Mouse (Mus musculus) thymus, adult 18-20 months (tissue): ENCODE data around the gene Phldb3.
A peak's percentile ranks its signal among the peaks of the same experiment; 100 is the strongest.
"Not testable (repeated sequence)": the region's sequence is repeated elsewhere in the genome, so short reads cannot be mapped to it uniquely, and the experiment has no call there.

Source experiments
- DNase-seq, 2 experiments: peaks; one replicate each; pipeline ENCODE4 v3.0.0; 2022; ENCODE audit warnings: mixed read lengths in 2 of 2

Phldb3 gene

DNA sequence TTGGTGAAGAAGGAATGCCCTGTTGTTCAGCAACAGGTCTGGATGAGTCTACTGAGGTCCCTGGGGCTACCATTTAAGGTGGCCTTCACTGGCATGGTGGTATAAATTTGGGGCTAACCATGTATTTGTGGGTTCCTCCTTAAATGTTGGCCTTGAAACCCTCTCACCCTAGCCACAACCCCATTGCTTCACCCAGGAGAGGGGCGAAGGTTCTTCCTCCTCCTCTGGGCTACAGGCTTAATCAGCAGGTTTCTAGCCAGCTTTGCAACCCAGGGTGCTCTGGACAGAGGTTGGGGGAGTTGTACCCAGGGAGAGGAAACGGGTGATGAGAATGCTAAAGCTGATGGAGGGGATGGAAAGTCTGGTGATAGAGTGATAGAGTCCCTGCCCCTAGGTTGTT is 15.1 kb upstream of the Phldb3 start:
- no peak for DNase-seq

DNA sequence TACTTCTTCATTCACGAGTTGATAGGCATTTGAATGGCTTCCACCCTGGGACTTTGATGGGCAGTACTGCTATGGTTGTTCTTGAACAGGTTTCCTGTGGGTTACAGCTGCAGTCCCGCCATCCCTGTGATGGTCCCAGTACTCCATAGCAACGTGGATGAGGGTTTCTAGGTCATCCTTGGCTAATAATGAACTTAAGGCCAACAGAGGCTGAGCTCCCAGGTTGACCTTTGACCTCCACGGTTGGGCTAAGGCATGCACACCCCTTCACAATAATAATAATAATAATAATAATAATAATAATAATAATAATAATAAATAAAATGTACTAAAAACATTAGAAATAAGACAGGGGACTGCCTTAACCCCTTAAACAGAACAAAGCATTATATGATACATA is 12.4 kb upstream of the Phldb3 start:
- DNase-seq, result no peak

DNA sequence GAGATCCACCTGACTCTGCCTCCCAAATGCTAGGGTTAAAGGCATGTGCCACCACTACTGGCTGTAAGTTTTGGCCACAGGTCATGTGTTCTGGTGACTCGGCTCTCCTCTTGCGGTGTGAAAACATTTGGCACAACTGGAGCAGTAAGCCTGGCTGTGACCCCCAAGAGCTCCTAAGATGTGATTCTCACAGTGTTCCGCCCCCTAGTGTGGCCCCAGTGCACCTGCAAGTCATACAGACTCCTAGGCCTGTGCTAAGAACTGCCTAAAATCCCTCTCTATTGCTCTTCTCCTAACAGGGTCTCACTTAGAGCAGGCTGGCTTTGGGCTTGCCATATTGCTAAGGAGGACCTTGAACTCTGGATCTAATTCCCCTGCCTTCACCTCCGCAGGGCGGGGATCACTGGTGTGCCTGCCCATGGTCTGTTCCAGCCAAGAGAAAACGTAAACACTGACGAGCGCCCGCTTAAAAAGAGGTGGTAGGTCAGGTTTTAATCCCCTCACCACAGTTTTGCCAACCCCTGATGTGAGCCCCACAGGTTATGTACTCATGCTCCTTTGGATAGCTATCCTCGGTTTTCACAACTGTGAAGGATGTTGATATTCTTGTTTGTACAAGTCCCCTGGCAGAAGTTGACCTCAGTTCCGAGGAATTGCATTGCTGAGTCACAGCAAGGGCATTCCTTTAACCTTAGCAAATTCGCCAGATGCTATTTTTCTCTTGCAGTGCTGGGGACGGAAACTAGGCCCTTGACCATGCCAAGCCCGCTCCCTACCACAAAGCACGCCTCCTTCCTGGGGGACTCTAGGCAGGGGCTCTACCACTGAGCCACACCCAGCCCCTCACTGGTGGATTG is 11.1 kb upstream of the Phldb3 start:
- DNase-seq, result no peak

DNA sequence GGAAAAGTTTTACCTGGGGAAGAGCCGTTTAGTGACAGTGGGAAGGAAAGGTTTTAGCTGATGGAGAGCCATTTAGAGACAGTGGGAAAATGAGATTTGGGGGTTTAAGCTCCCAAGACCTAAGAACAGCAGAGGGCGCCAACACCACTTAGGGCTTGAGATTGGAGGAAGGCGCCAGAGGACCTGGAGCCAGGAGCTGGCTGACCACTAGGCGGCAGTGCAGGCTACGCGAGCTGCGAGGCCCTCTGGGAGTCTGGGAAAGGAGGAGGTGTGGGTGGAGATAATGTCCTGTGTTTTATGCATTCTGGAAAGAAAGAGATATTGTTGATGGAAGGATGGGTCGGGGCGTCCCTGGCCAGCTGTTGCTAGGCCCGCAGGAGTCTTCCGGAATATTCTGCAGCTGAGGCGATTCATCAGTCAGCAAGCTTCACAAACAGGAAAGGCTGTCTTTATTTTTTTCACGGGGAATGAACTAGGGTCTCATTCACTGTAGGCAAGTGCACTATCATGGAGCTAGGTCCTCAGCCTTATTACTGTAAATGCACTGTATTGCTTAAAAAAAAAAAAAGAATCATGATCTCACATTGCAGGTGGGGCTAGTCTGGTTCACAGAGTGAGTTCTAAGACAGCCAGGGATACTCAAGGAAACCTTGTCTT is 9.5 kb upstream of the Phldb3 start:
- DNase-seq, result peak; percentile 80 to 84

DNA sequence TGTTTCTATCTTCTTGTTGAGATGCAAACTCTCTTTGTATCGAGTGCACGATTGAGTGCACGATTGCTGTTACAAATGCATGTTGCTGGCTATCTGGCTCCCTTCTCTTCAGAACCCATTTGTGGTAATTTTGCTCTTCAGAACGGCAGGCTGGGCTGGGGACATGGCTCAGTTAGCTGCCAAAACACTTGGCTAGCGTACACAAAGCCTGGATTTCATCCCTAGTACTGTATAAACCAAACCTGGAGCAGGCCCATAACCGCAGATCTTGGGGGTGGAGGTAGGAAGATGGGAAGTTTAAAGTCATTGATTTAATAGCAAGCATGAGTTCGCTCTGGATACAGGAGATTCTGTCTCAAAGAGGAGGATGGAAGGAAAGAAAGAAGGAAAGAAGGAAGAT is 5.0 kb upstream of the Phldb3 start:
- no peak for DNase-seq

DNA sequence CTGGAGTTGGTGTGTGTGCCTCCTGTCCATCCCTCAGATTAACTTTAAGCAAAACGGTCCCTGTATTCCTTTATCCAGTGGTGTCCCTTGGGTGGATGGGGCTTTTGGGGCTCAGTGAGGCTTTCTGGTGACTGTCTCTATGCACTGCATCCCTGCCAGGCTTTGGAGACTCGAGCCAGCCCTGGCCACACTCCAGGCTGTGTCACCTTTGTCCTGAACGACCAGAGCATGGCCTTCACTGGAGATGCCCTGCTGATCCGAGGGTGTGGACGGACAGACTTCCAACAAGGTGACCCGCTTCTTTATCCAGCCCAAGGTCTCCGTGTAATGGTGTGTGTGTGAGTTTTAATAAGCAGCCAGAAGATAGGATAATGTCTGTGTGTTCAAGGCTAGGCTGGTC is 4.5 kb upstream of the Phldb3 start:
- DNase-seq, result no peak

DNA sequence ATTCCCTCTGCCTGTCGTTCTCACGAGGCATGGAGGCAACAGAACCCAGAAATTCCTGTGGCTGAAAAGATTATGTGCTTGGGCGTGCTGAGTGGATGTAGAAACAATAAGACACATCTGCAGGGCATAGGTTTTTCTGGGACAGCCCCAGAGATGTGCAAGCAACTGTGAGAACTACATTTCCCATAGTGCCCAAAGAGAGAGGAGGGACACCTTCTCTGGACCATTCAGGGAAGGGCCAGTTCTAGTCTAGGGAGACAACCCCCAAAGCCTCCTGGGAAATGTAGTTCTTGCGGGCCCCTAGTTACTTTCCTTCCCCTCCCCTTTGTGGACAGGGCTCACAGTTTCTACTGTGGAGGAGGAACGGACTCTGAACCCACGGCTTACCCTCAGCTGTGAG is 2.5 kb upstream of the Phldb3 start:
- peak; percentile 66 to 82 for DNase-seq

DNA sequence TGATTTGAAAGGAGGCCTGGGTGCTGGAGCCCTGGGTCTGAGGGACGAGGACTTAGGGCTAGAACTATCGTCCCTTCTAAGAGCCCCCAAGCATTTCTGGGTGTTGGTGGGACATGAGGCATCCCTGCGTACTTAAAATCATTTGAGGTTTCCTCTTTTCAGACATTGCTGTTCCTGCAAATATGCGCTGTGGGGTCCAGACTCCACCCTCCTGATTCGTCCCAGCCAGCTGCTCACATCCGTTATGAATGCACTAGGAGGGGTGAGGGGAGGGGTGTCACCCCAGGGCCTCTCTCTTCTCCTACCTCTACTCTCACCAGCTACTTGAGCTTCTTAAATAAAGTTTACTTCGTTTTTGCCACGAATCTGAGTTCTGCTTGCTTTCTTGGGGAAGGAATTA is 2.0 kb upstream of the Phldb3 start:
- peak; percentile 52 to 77 for DNase-seq

DNA sequence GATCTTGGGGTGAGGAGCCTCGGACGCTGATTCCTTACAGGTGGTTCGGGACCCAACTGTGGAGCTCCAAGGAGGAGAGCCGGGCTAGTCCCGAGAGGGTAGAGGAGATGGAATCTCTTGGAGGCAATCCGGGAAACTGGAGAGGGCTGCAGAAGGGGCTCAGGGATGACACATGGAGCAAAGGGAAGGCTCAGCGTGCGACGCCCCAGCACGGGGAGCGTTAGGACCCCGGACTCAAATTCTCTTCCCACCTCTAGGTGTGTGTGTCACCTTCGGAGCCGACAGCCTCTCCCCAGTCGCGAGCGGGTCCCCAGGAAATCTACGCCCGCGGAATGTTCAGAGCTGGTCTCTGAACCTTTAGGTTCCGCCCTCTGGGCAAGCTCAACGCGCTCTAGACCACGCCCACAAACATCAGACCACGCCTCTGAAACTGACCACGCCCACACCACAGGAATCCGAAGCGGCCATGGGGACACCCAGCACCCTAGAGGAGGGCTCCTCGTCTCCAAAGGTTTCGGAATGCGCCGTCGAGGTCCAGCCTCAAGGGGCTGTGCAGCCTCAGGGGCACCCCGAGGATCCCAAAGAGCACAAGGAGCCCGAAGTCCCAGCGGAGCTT is 424 bp downstream of the Phldb3 start:
- DNase-seq, result peak; percentile 88 to 93

DNA sequence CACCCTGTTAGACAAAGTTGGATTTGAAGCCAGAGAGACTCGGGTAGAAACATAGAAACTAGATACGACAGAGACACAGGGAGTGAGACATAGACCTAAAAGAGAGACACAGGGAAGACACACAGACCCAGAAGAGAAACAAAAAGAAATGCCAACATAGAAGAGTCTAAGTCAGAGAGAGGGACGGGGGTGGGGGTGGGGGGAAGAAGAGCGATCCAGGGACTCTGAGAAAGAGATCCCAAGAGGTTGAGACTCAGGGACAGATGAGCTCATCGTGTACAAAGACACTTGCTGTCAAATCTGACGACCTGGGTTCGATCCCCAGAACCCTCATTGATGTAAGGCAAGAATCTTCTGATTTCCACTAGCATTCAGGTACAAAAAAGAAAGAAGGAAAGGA is 1.1 kb downstream of the Phldb3 start:
- no peak for DNase-seq

DNA sequence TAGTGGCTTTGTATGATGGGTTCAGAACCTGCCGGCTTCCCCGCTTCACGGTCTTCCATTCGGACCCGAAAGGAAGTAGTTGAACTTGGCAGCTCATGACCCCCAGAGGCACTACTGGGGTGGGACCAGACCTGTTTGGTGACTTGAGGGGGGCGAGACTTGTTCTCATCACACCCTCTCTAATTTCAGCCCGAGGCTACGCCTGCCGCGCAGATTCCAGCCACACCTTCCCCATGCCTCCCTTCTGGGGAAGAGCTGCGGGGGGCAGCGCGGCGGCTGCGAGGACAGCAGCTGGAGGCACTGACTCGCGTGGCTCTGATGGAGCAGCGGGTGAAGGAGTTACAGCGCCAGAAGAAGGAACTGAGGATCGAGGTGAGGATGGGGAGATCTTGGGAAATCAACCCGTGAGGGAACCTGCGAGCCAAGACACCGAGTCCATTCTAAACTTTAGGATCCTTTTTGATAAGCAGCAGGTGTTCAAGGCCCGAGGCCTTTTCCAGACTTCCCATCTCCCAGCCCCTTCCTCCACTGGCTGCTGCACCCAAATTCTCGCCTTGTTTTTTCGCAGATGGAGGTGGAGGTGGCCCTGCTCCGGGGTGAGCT is 1.8 kb downstream of the Phldb3 start:
- DNase-seq, result no peak

DNA sequence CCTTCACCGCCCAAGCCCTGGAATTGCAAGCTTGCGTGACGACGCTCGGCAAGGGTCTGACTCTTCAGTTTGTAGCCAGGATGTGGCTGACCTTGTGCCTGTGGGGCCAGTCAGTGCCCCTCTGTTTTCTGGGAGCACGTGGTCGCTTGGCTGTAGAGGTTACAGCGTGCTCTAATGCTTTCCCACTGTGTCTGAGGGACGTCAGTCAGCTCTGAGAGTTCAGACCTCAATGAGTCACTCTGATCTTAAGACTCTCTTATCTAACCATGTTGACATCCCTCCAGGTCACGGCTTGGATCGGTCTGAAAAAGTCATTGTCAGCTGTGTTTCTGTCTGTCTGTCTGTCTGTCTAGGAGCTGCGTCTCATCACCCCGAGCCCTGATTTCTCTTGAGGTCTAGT is 4.3 kb downstream of the Phldb3 start:
- DNase-seq, result no peak

DNA sequence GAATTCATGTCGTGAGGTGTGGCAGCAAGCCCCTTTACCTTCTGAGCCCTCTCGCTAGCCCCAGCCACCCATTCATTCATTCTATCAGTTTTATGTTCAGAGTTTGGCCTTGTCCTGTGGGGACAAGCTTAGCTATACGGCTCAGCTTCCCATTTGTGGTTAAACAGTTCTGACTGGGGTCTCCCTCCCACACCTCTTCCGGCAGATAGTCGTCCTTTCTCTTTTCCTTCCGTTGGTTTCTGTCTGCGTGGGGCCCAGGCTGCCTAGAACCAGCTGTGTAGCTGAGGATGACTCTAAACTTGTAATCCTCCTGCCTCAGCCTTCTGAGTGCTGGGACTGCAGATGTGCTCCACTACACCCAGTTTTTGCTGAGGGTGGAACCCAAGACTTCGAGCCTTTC is 7.2 kb downstream of the Phldb3 start:
- no peak for DNase-seq

DNA sequence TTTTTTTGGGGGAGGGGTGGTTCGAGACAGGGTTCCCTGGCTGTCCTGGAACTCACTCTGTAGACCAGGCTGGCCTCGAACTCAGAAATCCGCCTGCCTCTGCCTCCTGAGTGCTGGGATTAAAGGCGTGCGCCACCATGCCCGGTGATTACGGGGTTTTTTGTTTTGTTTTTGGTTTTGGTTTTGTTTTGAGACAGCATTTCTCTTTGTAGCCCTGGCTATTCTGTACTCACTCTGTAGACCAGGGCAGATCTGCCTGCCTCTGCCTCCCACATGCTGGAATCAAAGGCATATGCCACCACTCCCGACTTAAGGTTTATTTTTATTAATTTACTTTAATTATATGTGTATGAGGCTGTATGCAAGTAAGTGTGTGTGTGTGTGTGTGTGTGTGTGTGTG is 7.8 kb downstream of the Phldb3 start:
- not testable (repeated sequence) for DNase-seq

DNA sequence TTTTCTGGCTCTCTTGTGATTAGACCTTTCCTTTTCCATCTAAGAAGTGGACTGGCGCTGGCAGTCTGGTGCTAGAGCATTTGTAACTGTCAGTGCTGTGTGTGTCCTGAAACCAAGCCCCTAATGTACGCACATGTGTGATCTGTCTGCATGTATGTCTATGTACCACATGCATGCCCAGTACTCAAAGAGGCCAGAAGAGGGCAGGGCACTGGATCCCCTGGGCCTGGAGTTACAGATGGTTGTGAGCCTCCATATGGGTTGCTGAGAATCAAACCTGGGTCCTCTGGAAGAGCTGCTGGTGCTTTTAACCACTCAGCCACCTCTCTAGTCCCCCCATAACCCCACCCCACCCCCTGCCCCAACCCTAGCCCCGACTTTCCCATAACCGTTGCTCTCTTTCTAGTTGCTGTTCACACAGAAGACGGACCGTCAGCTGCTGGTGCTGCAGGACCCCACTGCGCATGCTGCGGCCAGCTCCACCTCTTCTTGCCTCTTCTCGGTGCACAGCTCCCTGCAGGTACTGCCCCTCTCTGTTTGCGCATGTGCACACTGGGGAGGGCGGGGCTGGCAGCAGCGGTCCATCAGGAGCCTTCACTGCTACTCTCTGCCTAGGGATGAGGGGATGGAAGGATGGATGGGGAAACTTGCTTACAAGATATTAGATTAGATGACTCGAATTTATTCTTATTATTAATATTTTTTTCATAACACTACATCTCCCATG is 9.3 kb downstream of the Phldb3 start:
- DNase-seq, result no peak

DNA sequence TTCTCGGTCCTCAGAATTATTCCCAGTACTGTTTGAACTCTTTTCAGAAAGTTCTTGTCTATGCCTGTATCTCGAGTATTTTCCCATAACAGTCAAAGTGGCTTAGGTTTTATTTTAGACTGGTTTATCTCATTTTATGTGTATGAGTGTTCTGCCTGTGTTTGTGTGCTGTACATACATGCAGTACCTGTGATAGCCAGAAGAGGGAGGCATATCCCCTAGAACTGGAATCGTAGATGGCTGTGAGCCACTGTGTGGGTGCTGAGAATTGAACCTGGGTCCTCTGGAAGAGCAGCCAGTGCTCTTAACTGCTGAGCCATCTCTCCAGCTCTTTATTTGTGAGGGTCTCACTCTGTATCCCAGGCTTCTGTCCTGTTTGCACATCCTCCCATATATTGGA is 10.6 kb downstream of the Phldb3 start:
- DNase-seq, result no peak

DNA sequence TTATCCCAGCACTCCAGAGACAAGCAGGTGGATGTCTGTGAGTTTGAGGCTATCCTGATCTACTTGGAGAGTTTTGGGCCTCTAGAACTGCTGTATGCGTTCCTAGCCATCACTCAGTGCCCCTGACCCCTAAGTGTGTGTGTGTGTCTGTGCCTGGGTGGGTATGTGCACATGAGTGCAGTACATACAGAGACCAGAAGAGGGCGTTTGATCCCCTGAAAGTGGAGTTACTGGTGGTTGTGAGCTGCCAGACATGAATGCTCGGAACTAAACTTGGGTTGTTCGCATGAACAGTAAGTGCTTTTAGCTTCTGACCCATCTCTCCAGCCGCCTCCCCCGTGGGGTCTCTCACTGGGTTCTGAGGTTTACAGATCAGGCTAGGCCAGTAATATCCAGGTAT is 12.4 kb downstream of the Phldb3 start:
- DNase-seq, result no peak

DNA sequence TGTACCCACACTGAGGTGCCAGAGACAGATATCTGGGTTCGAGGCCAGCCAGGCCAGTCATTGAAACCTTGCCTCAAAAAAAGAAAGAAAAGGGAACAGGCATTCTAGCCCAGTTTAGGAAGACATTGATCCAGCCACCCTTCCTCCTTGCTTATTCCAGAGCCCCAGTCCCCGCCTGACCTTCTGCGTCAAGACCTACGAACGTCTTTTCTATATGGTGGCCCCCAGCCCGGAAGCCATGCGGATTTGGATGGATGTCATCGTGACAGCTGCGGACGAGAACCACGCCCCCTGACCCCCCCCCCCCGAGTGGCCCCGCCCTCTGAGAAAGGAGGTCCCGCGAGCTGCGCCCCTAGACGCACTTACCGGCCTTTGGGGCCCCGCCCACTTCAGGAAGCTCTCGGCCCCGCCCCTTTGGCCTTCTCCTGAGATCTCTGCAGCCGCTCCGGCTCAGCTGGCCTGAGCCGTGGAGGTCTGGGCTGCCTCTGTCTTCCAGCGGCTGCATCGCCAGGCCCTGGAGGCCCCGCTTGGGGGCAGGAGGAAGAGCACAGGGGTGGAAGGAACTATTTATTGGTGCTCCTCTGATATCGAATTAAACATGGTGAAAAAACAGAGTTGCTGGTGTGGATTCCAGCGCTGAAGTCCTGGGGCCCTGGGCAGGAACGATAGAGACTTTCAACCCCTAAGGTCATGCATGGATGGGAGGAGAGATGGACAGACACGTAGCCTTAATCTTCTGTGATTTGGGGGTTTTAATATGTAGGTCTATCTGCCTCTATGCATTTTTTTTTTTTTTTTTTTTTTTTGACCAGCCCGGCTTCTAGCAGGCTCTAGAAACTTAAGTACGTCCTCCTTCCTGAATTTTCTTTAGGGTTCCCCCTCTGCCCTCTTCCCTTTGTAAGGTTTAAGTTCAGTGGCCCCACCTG is 18.4 kb downstream of the Phldb3 start:
- DNase-seq, result peak; percentile 71 to 79

DNA sequence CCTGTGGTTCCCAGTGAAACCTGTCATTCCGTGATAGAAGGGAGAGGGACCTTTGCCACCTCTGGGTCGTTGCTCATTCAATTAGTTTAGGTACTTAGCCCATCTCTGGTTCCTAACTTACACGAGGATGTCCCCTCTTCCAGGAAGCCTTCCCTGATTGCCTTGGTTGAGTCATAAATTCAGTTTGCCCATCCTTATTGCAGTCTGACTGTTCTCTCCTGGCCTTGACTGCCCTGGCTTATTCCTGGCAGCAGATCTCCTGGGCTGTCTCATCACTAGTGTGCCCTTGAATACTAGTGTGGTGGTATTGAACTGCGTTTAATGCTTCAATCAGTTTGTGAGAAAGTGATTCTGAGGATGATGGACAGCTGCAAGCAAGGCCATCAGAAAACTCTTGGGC is 19.1 kb downstream of the Phldb3 start:
- no peak for DNase-seq

DNA sequence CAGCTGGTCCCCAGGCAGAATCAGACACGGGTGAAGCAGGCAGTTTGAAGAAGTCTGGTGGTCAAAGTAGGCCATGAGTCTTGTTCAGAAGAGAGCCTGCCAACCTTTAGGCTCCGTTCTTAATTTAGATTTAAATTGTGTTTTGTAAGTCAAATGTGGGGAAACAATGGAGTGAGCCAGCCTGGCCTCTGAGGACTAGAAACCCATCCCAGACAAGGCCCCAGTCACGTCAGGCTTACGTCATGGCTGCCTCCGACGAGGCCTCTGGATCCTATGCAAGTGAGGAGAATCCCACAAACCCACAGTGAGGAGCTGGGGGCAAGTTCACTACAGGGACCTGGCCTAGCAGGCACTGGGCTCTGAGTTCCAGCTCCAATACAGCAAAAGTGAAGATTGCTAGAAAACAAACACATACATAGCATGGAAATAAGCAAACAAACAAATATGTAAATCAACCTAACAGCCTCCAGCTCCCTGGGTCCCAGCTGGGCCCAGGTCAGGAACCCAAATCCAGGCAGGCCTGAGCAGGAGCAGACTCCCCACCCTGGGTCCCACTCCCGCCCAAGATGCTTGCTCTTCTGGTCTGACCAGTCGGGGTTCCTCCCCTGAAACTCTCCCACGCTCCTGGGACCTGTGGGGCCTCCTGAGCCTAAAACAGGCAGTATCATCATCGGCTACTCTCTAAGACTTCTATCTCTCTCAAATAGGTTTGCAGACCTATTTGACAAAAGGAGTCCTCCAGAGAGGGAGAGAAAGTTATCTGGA is 19.7 kb downstream of the Phldb3 start:
- no peak for DNase-seq

DNA sequence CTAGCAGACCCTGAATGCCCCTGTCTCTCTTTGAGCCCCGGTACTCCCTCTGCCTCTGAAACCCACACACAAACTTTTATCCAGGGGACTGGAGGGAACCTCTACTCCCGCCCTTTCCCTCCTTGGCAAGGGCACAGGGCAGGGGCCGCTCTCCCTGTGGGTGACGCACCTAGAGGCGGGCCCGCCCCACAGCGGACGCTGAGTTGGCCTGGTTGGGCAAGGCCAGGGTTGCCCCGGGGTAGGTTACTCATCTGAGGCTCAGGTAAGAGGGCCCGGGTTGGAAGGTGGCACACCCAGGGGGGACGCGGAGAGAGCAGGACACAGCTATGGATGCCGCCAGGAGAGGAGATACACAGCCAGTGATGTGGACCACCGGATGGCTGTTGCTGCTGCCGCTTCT is 25.7 kb downstream of the Phldb3 start, which contains the start of gene Lypd3:
TSS of gene Lypd3 (plus strand) at position 287 of the 400 bp plus-strand sequence.
- no peak for DNase-seq
